Mouse (Mus musculus) liver, embryonic 16.5 days (tissue): Measurements from ENCODE around the gene Sphkap. TPM values are rescaled to one million over a fixed set of nuclear protein-coding genes. Genes with fewer than 3 reads are reported as not detected.

Experiments used
- ATAC-seq: fragments of 200-750 bp; cut with Nextera tagmentation; 2 replicates; pipeline ENCODE4 v1.8.0; 2017; ENCODE audit warnings: low read depth, mild to moderate bottlenecking, moderate number of reproducible peaks, moderate library complexity
- H3K27ac ChIP-seq: fragments of 300-500 bp; sonication (generic); 2 replicates; pipeline ENCODE4 v1.5.1; 2014; ENCODE audit warnings: mild to moderate bottlenecking, low read length
- H3K27me3 ChIP-seq: fragments of 300-500 bp; sonication (generic); 2 replicates; pipeline ENCODE4 v1.6.1; 2014; ENCODE audit warnings: low read depth, low read length, mixed read lengths; ENCODE audit not compliant: control insufficient read depth, insufficient read depth
- H3K36me3 ChIP-seq: fragments of 300-500 bp; sonication (generic); 2 replicates; pipeline ENCODE4 v1.6.1; 2014; ENCODE audit warnings: mild to moderate bottlenecking; ENCODE audit not compliant: control insufficient read depth, insufficient read depth
- H3K4me1 ChIP-seq: fragments of 300-500 bp; sonication (generic); 2 replicates; pipeline ENCODE4 v1.6.1; 2014; ENCODE audit warnings: low read depth, low read length, mixed read lengths; ENCODE audit not compliant: control insufficient read depth
- H3K4me2 ChIP-seq: fragments of 300-500 bp; sonication (generic); 2 replicates; pipeline ENCODE4 v1.6.1; 2014; ENCODE audit warnings: low read depth, low read length, mixed read lengths
- H3K4me3 ChIP-seq: fragments of 300-500 bp; sonication (generic); 2 replicates; pipeline ENCODE4 v1.5.1; 2014; ENCODE audit warnings: low read depth, mild to moderate bottlenecking, low read length
- H3K9ac ChIP-seq: fragments of 300-500 bp; sonication (generic); 2 replicates; pipeline ENCODE4 v1.6.1; 2014; ENCODE audit warnings: low read depth, low read length
- H3K9me3 ChIP-seq: fragments of 300-500 bp; sonication (generic); replicated peaks from 2 replicates; pipeline ENCODE4 v1.6.1; 2016; ENCODE audit warnings: low read length; ENCODE audit not compliant: control insufficient read depth
- WGBS: fragments of 180-500 bp; shearing (Covaris S2); extraction: QIAGEN DNeasy Blood & Tissue Kit; methylation state at CpG from one replicate; pipeline ENCODE4 v1.1.7; 2014; ENCODE audit not compliant: insufficient replicate concordance; 5-methylcytosine and 5-hydroxymethylcytosine counted together
- polyA plus RNA-seq: library from polyadenylated mRNA; unstranded; fragments of >200 nt; fragmentation: Nextera tagmentation; extraction: Ambion mirVana; gene quantifications from 2 replicates; pipeline ENCODE4 v1.2.1, GENCODE M21; 2015

Sphkap gene
- polyA plus RNA-seq, 1 experiment from 2014 or later, result 0.02 TPM

DNA sequence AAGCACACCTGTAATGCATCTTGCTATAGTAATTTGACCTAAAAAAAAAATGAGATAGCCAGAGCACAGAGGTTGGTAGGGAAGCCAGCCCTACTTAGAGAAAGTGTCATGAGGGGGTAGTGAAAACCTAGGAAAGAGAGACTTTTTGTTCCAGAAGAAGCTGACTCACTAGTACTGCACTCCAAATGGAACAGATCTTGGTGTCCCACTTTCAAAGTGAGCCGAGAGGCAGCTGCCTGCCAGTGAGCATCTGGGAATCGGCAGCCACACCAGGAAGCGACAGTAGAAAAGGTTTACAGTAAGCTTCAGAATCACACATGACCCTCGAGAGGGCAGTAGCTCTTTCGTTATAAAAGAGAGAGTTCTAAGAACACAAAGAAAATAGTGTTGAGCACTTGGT, 12.4 kb downstream of the Sphkap start:
- WGBS, result 61% methylated on average over 5 of the region's 5 CpGs

DNA sequence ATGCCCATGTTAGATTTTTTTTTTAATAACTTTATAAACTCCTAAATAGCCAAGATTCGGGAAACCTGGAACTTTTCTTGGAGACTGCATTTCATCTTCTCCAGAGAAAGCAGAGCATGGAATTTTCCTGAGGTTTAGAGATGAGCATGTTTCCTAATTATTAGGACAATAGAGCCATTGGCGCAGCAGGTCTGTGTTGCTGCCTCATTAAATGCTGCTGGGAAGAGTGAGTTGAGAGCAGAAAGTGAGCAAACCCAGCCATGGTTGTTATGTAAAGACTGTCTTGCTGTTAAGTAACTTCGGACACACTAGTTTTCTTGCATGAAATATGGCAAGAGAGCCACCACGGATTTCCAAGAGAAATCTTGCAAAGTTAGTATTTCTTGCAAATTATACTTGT, 18.6 kb downstream of the Sphkap start:
- H3K27ac ChIP-seq, result no peak overlapping the region
- WGBS, result 40% methylated on average over 4 of the region's 4 CpGs
- H3K9me3 ChIP-seq, result no peaks in the 10 kb centered on the region
- no peak overlapping the region for H3K4me2 ChIP-seq
- H3K9ac ChIP-seq, result no peak overlapping the region
- H3K36me3 ChIP-seq, result no peaks in the 10 kb centered on the region
- no peaks in the 10 kb centered on the region for H3K4me1 ChIP-seq
- H3K27me3 ChIP-seq, result no peaks in the 10 kb centered on the region
- no peak overlapping the region for H3K4me3 ChIP-seq
- ATAC-seq, result no peak

More for the DNA sequence above, 12.4 kb downstream of the Sphkap start:
- Histone ChIP-seq H3K27me3 (no peaks in the 10 kb centered on the region), H3K9me3 (no peaks in the 10 kb centered on the region), H3K4me1 (no peaks in the 10 kb centered on the region), H3K9ac (no peak overlapping the region), H3K36me3 (no peaks in the 10 kb centered on the region), H3K4me2 (no peak overlapping the region), H3K4me3 (no peak overlapping the region), H3K27ac (no peak overlapping the region)
- no peak for ATAC-seq

DNA sequence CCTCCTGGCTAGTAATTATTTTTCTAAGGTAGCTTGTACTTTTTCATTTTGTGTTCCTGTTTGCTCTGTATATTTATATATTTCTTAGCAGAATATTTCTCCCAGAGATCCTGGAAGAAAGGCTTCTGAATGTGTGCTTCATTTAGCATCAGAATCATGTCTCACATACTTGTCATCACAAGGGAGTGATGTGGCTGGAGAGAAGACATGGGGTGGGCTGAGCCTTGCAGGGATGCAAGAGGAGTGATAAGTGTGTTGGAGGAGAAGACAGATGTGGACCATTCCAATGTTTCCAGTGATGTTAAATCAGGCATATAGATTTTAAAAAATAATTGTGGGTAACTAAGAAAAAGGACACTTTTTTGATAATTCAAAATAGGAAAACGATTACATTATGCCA, 30.6 kb downstream of the Sphkap start:
- no peaks in the 10 kb centered on the region for H3K27me3 ChIP-seq
- no peaks in the 10 kb centered on the region for H3K9me3 ChIP-seq
- H3K27ac ChIP-seq, result no peak overlapping the region
- H3K9ac ChIP-seq, result no peak overlapping the region
- no peaks in the 10 kb centered on the region for H3K4me1 ChIP-seq
- WGBS, result 45% methylated on average over 1 of the region's 1 CpGs
- H3K4me3 ChIP-seq, result no peak overlapping the region
- H3K36me3 ChIP-seq, result no peaks in the 10 kb centered on the region
- no peak overlapping the region for H3K4me2 ChIP-seq
- no peak for ATAC-seq

DNA sequence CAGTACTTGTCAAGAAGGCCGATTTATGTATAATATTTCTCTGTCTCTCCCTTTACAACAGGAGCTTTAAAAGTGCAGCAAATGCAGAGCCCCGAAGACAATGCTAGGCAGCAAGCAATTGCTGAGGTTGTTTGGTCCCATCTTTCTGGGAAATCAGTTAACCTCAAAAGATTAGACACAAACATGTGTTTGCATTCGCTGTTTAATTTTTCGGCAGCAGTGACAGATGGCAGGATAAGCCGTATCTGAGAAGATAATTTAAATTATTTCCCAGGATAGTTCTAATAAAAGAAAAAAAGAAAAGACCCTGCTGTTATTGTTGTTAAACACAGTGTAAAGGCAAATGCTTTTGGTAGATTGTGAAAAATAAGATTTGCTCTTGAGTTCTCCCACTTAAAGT, 41.5 kb downstream of the Sphkap start:
- Histone ChIP-seq H3K9me3 (no peaks in the 10 kb centered on the region), H3K9ac (no peak overlapping the region), H3K4me1 (no peaks in the 10 kb centered on the region), H3K36me3 (no peaks in the 10 kb centered on the region), H3K27ac (no peak overlapping the region), H3K4me2 (no peak overlapping the region), H3K4me3 (no peak overlapping the region), H3K27me3 (no peaks in the 10 kb centered on the region)
- WGBS, result 60% methylated on average over 5 of the region's 5 CpGs
- ATAC-seq, result no peak

DNA sequence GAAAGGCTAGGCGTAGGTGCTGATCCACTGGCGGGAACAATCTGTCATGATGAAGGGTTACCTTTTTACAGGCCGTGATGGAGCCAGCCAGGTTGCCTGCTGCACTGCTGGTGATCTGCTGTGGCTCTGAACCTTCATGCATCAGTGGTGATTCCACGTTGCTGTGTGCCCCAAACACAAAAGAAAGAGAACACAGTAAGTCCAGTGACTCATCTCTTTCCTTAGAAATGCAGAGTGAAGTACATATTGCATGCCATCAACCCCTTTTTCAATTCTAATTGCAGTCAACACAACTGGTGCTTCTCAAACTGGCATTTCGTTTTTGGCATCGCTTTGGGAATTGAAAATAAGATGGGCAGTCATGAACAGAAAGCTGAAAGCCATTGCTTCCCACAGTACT, 45.8 kb downstream of the Sphkap start:
- no peaks in the 10 kb centered on the region for H3K36me3 ChIP-seq
- ATAC-seq, result no peak
- WGBS, result 51% methylated on average over 6 of the region's 6 CpGs

DNA sequence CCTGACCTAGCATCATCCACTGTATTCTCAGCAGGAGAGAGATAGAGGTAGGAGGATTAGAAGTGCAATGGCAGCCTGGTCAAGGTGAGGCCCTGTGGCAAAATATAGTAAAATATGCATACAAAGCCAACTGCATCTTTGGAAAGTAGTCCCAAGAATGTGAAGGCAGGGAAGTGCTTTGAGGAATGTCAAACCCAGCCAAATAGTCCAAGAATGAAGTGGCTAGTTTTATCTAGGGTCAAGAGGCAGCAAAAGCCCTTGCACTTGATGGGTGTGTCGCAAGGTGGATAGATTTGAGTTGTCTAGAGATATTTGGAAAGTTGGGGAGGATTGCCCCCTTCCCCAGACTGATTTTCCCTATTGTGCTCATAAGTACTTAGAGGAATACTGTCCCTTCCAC, 61.5 kb downstream of the Sphkap start:
- Histone ChIP-seq H3K9ac (no peak overlapping the region), H3K9me3 (no peaks in the 10 kb centered on the region), H3K4me3 (no peak overlapping the region), H3K36me3 (no peaks in the 10 kb centered on the region), H3K4me2 (no peak overlapping the region), H3K27me3 (no peaks in the 10 kb centered on the region), H3K4me1 (no peaks in the 10 kb centered on the region), H3K27ac (no peak overlapping the region)
- WGBS, result 50% methylated on average over 1 of the region's 1 CpGs
- ATAC-seq, result no peak

More for the DNA sequence above, 45.8 kb downstream of the Sphkap start:
- Histone ChIP-seq H3K27ac (no peak overlapping the region), H3K4me2 (no peak overlapping the region), H3K9ac (no peak overlapping the region), H3K4me1 (no peaks in the 10 kb centered on the region), H3K27me3 (no peaks in the 10 kb centered on the region), H3K9me3 (no peaks in the 10 kb centered on the region), H3K4me3 (no peak overlapping the region)

DNA sequence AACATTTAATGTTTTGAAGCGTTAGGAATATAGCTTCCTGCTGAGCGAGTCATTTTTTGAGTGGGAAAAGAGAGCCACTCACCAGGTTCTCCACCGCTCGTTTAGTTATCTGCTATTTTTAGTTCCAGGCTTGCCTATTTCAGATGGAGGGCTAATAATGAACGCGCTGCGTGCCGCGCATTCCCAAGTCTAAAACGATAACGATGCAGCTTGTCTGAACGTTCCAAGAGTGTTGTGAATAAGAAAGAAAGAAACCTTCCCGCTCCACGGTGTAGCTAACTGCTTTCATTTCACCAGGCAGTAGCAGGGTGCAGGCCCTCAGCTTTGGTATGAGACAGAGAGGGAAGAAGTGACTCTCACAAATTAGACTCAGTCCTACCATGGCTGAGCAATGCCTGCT, 62.4 kb downstream of the Sphkap start:
- Histone ChIP-seq H3K36me3 (no peaks in the 10 kb centered on the region), H3K27ac (no peak overlapping the region), H3K9me3 (no peaks in the 10 kb centered on the region), H3K9ac (no peak overlapping the region), H3K4me1 (no peaks in the 10 kb centered on the region), H3K27me3 (no peaks in the 10 kb centered on the region), H3K4me2 (no peak overlapping the region), H3K4me3 (no peak overlapping the region)
- WGBS, result 68% methylated on average over 14 of the region's 14 CpGs
- ATAC-seq, result no peak

DNA sequence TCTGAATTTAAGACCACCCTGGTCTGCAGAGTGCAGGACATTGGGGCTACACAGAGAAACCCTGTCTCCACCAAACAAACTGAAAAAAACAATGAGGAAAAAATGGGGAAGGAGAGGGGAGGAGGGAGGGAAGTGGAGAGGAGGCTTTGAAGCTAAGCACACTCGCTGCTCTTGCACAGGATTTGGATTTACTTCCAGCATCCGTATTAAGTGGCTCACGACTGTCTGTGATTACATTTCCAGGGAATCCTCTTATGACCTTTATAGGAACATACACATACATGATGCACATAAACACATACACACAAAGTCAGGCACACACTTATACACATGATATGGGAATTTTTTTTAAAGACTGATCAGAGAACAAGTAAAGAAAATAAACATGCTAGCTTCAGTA, 62.9 kb downstream of the Sphkap start:
- Histone ChIP-seq H3K36me3 (no peaks in the 10 kb centered on the region), H3K9me3 (no peaks in the 10 kb centered on the region), H3K9ac (no peak overlapping the region), H3K4me1 (no peaks in the 10 kb centered on the region), H3K27me3 (no peaks in the 10 kb centered on the region), H3K27ac (no peak overlapping the region), H3K4me3 (no peak overlapping the region), H3K4me2 (no peak overlapping the region)
- ATAC-seq, result no peak
- WGBS, result 56% methylated on average over 3 of the region's 3 CpGs

DNA sequence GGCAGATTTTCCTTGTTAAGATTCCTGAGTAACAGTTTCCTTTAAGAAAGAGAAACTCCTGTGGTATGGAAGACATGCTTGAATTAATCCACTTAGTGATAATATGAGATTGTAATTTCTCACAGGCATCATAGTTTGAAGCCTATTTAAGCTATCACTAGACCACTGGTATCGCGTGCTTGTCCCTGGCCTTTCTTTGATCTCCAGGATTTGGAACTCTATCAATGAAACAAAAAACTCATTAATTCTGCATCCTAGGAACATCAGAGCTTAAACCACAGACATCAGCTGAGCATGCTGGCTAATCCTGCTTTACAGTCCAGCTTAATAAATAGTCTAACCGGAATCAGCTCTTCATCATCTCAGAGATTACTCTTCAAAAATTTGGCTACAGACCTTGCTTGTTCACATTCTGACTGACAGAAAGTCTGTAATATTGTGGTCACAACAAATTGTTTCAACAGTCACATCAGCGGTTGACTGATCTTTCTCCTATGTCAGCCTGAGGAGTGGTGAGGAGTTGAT, 65.2 kb downstream of the Sphkap start:
- Histone ChIP-seq H3K4me1 (no peaks in the 10 kb centered on the region), H3K9ac (no peak overlapping the region), H3K4me2 (no peak overlapping the region), H3K4me3 (no peak overlapping the region), H3K27me3 (no peaks in the 10 kb centered on the region), H3K9me3 (no peaks in the 10 kb centered on the region), H3K36me3 (no peaks in the 10 kb centered on the region), H3K27ac (no peak overlapping the region)
- ATAC-seq, result no peak
- WGBS, result 63% methylated on average over 4 of the region's 4 CpGs
